Mouse (Mus musculus): ENCODE measurements at regions not wholly inside any gene's neighbourhood (a gene's known extent, or its start where the extent isn't known, plus 50 kb on each side); places are given as distances from the start of the nearest gene placed in this dataset.

GRCm38 (mm10) chr5:136619315-136620231 lies 52.3 kb upstream of the Cux1 start:
- H3K9me3 ChIP-seq = no peaks in the 10 kb centered on the region
- ATAC-seq = peak; percentile 61
- H3K4me3 ChIP-seq (replicated peaks) = no peak overlapping the region
- peak overlapping the region; percentile 37 for H3K4me2 ChIP-seq (replicated peaks)
- H3K27ac ChIP-seq = peak overlapping the region; percentile 24
- H3K36me3 ChIP-seq = no peaks in the 10 kb centered on the region
- H3K4me1 ChIP-seq (replicated peaks) = peaks cover 17% of the 10 kb centered on the region
- WGBS = 14% methylated on average over 17 of the region's 17 CpGs
- H3K27me3 ChIP-seq (replicated peaks) = no peaks in the 10 kb centered on the region
- H3K9ac ChIP-seq = no peak overlapping the region

GRCm38 (mm10) chr5:136620234-136620633 lies 52.9 kb upstream of the Cux1 start:
- Histone ChIP-seq H3K36me3 (no peaks in the 10 kb centered on the region), H3K4me1 (replicated peaks) (peaks cover 17% of the 10 kb centered on the region), H3K9ac (no peak overlapping the region), H3K4me2 (replicated peaks) (peak overlapping the region; percentile 37), H3K27ac (no peak overlapping the region), H3K9me3 (no peaks in the 10 kb centered on the region), H3K4me3 (replicated peaks) (no peak overlapping the region), H3K27me3 (replicated peaks) (no peaks in the 10 kb centered on the region)
- 30% methylated on average over 12 of the region's 12 CpGs for WGBS
- ATAC-seq = no peak

- H3K9ac ChIP-seq = no peak overlapping the region
- ATAC-seq = no peak
- H3K9me3 ChIP-seq = no peaks in the 10 kb centered on the region
- no peak overlapping the region for H3K27ac ChIP-seq
- peaks cover 17% of the 10 kb centered on the region for H3K4me1 ChIP-seq (replicated peaks)
- H3K36me3 ChIP-seq = no peaks in the 10 kb centered on the region
- no peak overlapping the region for H3K4me2 ChIP-seq (replicated peaks)
- no peak overlapping the region for H3K4me3 ChIP-seq (replicated peaks)
- 66% methylated on average over 4 of the region's 4 CpGs for WGBS
- no peaks in the 10 kb centered on the region for H3K27me3 ChIP-seq (replicated peaks)
Measured at GRCm38 (mm10) chr5:136621336-136622125, 54.2 kb upstream of the Cux1 start.

GRCm38 (mm10) chr5:136622152-136622551 lies 54.9 kb upstream of the Cux1 start:
- Histone ChIP-seq H3K4me1 (replicated peaks) (peaks cover 17% of the 10 kb centered on the region), H3K27me3 (replicated peaks) (no peaks in the 10 kb centered on the region), H3K36me3 (no peaks in the 10 kb centered on the region), H3K4me2 (replicated peaks) (no peak overlapping the region), H3K4me3 (replicated peaks) (no peak overlapping the region), H3K9ac (no peak overlapping the region), H3K9me3 (no peaks in the 10 kb centered on the region), H3K27ac (no peak overlapping the region)
- ATAC-seq = no peak
- WGBS = 24% methylated on average over 2 of the region's 2 CpGs

GRCm38 (mm10) chr5:136622721-136623542 lies 55.6 kb upstream of the Cux1 start:
- Histone ChIP-seq H3K4me2 (replicated peaks) (peak overlapping the region; percentile 87), H3K4me3 (replicated peaks) (peak overlapping the region; percentile 44), H3K27ac (no peak overlapping the region), H3K9me3 (no peaks in the 10 kb centered on the region), H3K36me3 (no peaks in the 10 kb centered on the region), H3K4me1 (replicated peaks) (peaks cover 17% of the 10 kb centered on the region), H3K27me3 (replicated peaks) (no peaks in the 10 kb centered on the region), H3K9ac (peak overlapping the region; percentile 50)
- peak; percentile 86 for ATAC-seq
- 3% methylated on average over 43 of the region's 43 CpGs for WGBS

- no peak overlapping the region for H3K4me2 ChIP-seq (replicated peaks)
Measured at GRCm38 (mm10) chr5:136623791-136624190, 56.5 kb upstream of the Cux1 start.

GRCm38 (mm10) chr5:136625176-136625991 lies 58.1 kb upstream of the Cux1 start:
- no peaks in the 10 kb centered on the region for H3K36me3 ChIP-seq
- H3K27me3 ChIP-seq (replicated peaks) = no peaks in the 10 kb centered on the region
- peaks cover 5% of the 10 kb centered on the region for H3K4me1 ChIP-seq (replicated peaks)
- ATAC-seq = no peak
- H3K9me3 ChIP-seq = no peaks in the 10 kb centered on the region
- WGBS = 69% methylated on average over 13 of the region's 13 CpGs
- no peak overlapping the region for H3K4me2 ChIP-seq (replicated peaks)
- H3K27ac ChIP-seq = no peak overlapping the region
- H3K9ac ChIP-seq = no peak overlapping the region
- H3K4me3 ChIP-seq (replicated peaks) = no peak overlapping the region

More at GRCm38 (mm10) chr5:136623791-136624190, 56.5 kb upstream of the Cux1 start:
- ATAC-seq = no peak
- peaks cover 17% of the 10 kb centered on the region for H3K4me1 ChIP-seq (replicated peaks)
- no peak overlapping the region for H3K4me3 ChIP-seq (replicated peaks)
- H3K36me3 ChIP-seq = no peaks in the 10 kb centered on the region
- H3K27me3 ChIP-seq (replicated peaks) = no peaks in the 10 kb centered on the region
- H3K9ac ChIP-seq = no peak overlapping the region
- WGBS = 53% methylated on average over 6 of the region's 6 CpGs
- no peak overlapping the region for H3K27ac ChIP-seq
- no peaks in the 10 kb centered on the region for H3K9me3 ChIP-seq

GRCm38 (mm10) chr5:136626142-136626771 lies 59.0 kb upstream of the Cux1 start:
- Histone ChIP-seq H3K27me3 (replicated peaks) (no peaks in the 10 kb centered on the region), H3K9ac (no peak overlapping the region), H3K36me3 (no peaks in the 10 kb centered on the region), H3K27ac (no peak overlapping the region), H3K4me2 (replicated peaks) (no peak overlapping the region), H3K4me3 (replicated peaks) (no peak overlapping the region), H3K4me1 (replicated peaks) (peaks cover 5% of the 10 kb centered on the region), H3K9me3 (no peaks in the 10 kb centered on the region)
- WGBS = 41% methylated on average over 4 of the region's 4 CpGs
- no peak for ATAC-seq

GRCm38 (mm10) chr5:136626891-136627290 lies 59.6 kb upstream of the Cux1 start:
- Histone ChIP-seq H3K9me3 (no peaks in the 10 kb centered on the region), H3K4me2 (replicated peaks) (no peak overlapping the region), H3K36me3 (no peaks in the 10 kb centered on the region), H3K4me3 (replicated peaks) (no peak overlapping the region), H3K4me1 (replicated peaks) (peaks cover 5% of the 10 kb centered on the region), H3K27ac (no peak overlapping the region), H3K27me3 (replicated peaks) (no peaks in the 10 kb centered on the region), H3K9ac (no peak overlapping the region)
- no peak for ATAC-seq
- 73% methylated on average over 2 of the region's 2 CpGs for WGBS

GRCm38 (mm10) chr5:136627671-136628292 lies 60.5 kb upstream of the Cux1 start:
- Histone ChIP-seq H3K27me3 (replicated peaks) (no peaks in the 10 kb centered on the region), H3K9ac (no peak overlapping the region), H3K9me3 (no peaks in the 10 kb centered on the region), H3K27ac (no peak overlapping the region), H3K36me3 (no peaks in the 10 kb centered on the region), H3K4me3 (replicated peaks) (no peak overlapping the region), H3K4me1 (replicated peaks) (peaks cover 1% of the 10 kb centered on the region), H3K4me2 (replicated peaks) (no peak overlapping the region)
- 77% methylated on average over 11 of the region's 11 CpGs for WGBS
- no peak for ATAC-seq

GRCm38 (mm10) chr5:136628502-136628901 lies 61.2 kb upstream of the Cux1 start:
- no peak for ATAC-seq
- Histone ChIP-seq H3K9ac (no peak overlapping the region), H3K27ac (no peak overlapping the region), H3K9me3 (no peaks in the 10 kb centered on the region), H3K4me3 (replicated peaks) (no peak overlapping the region), H3K36me3 (no peaks in the 10 kb centered on the region), H3K4me2 (replicated peaks) (no peak overlapping the region), H3K27me3 (replicated peaks) (no peaks in the 10 kb centered on the region), H3K4me1 (replicated peaks) (no peaks in the 10 kb centered on the region)
- 90% methylated on average over 4 of the region's 5 CpGs for WGBS

All from intestine, embryonic 15.5 days (tissue).